Mouse (Mus musculus) heart, embryonic 16.5 days (tissue): Measurements from ENCODE around the gene Oaz1. TPM values are rescaled to one million over a fixed set of nuclear protein-coding genes. Genes with fewer than 3 reads are reported as not detected.
"Not testable (repeated sequence)": the region's sequence is repeated elsewhere in the genome, so short reads cannot be mapped to it uniquely, and the experiment has no call there.

Experiments used
- ATAC-seq: fragments of 200-750 bp; cut with Nextera tagmentation; replicated peaks from 2 replicates; pipeline ENCODE4 v1.8.0; 2017; ENCODE audit warnings: moderate number of reproducible peaks; ENCODE audit not compliant: insufficient read depth, low FRiP score; ENCODE audit errors: extremely low read depth
- H3K27ac ChIP-seq: fragments of 300-500 bp; sonication (generic); 2 replicates; pipeline ENCODE4 v1.5.1; 2014; ENCODE audit warnings: mild to moderate bottlenecking, low read length, control low read depth, moderate library complexity
- H3K27me3 ChIP-seq: fragments of 300-500 bp; sonication (generic); 2 replicates; pipeline ENCODE4 v1.6.1; 2014; ENCODE audit warnings: low read length, mixed read lengths; ENCODE audit not compliant: control insufficient read depth, insufficient read depth
- H3K36me3 ChIP-seq: fragments of 300-500 bp; sonication (generic); 2 replicates; pipeline ENCODE4 v1.6.1; 2014; ENCODE audit not compliant: control insufficient read depth, insufficient read depth
- H3K4me1 ChIP-seq: fragments of 300-500 bp; sonication (generic); 2 replicates; pipeline ENCODE4 v1.6.1; 2014; ENCODE audit warnings: low read length, mixed read lengths; ENCODE audit not compliant: control insufficient read depth, insufficient read depth
- H3K4me2 ChIP-seq: fragments of 300-500 bp; sonication (generic); 2 replicates; pipeline ENCODE4 v1.6.1; 2014; ENCODE audit warnings: low read depth, mild to moderate bottlenecking, control low read depth, low read length
- H3K4me3 ChIP-seq: fragments of 300-500 bp; sonication (generic); 2 replicates; pipeline ENCODE4 v1.5.1; 2014; ENCODE audit warnings: mild to moderate bottlenecking, control low read depth, low read length
- H3K9ac ChIP-seq: fragments of 300-500 bp; sonication (generic); 2 replicates; pipeline ENCODE4 v1.6.1; 2014; ENCODE audit warnings: low read length, control low read depth
- H3K9me3 ChIP-seq: fragments of 300-500 bp; sonication (generic); replicated peaks from 2 replicates; pipeline ENCODE4 v1.6.1; 2016; ENCODE audit warnings: low read length; ENCODE audit not compliant: control insufficient read depth
- WGBS: fragments of 180-500 bp; shearing (Covaris S2); extraction: QIAGEN DNeasy Blood & Tissue Kit; methylation state at CpG from one replicate; pipeline ENCODE4 v1.1.7; 2014; 5-methylcytosine and 5-hydroxymethylcytosine counted together
- polyA plus RNA-seq: library from polyadenylated mRNA; unstranded; fragments of >200 nt; fragmentation: Nextera tagmentation; extraction: Ambion mirVana; gene quantifications from 2 replicates; pipeline ENCODE4 v1.2.1, GENCODE M21; 2015

Oaz1 gene
- polyA plus RNA-seq, 1 experiment from 2014 or later, result 2,111 TPM

DNA sequence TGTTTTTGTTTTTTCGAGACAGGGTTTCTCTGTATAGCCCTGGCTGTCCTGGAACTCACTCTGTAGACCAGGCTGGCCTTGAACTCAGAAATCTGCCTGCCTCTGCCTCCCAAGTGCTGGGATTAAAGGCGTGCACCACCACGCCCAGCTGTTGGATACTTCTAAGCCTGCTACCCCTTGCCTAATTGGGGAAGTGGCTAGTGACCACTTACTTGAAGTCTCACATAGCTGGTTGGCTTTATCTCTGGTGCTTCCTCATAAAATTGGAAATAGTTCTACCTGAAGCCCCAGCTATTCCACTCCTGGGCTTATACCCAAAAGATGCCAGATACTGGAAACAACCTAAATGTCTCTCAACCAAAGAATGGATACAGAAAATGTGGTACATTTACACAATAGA, 10.2 kb upstream of the Oaz1 start:
- not testable (repeated sequence) for H3K9me3 ChIP-seq, H3K36me3 ChIP-seq, H3K27ac ChIP-seq, H3K4me2 ChIP-seq, H3K4me3 ChIP-seq, H3K9ac ChIP-seq, H3K27me3 ChIP-seq, ATAC-seq, H3K4me1 ChIP-seq
- 86% methylated on average over 3 of the region's 3 CpGs for WGBS

DNA sequence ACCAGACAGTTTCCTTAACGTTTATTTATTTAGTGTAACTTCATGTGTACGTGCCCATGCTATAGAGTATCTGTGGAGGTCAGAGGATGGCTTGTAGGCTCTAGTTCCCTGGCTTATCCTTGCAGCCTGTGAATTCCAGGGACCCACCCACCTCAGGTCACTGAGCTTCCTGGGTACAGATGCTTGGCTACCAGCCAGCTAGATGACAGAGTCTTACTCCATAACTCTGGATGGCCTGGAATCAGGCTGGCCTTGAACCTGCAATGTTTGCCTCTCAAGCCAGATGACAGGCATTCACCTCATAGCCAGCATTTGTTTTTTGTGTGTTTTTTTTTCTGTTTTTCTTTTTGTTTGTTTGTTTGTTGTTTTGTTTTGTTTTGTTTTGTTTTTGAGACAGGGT, 9.3 kb upstream of the Oaz1 start:
- Histone ChIP-seq H3K4me3 (no peak overlapping the region), H3K27me3 (peaks cover 2% of the 10 kb centered on the region; the same call in 1 of the 2 replicates), H3K27ac (no peak overlapping the region), H3K9ac (no peak overlapping the region), H3K9me3 (no peaks in the 10 kb centered on the region), H3K36me3 (no peaks in the 10 kb centered on the region), H3K4me2 (no peak overlapping the region), H3K4me1 (no peaks in the 10 kb centered on the region; the same call in 1 of the 2 replicates)
- WGBS, result 68% methylated on average over 2 of the region's 2 CpGs
- no peak for ATAC-seq

GRCm38 (mm10) chr10:80817955-80818354, 8.5 kb upstream of the Oaz1 start:
- not testable (repeated sequence) for H3K4me2 ChIP-seq, H3K27ac ChIP-seq, H3K36me3 ChIP-seq, ATAC-seq, H3K9me3 ChIP-seq, H3K27me3 ChIP-seq, H3K9ac ChIP-seq, H3K4me3 ChIP-seq, H3K4me1 ChIP-seq
- WGBS, result 83% methylated on average over 7 of the region's 7 CpGs

GRCm38 (mm10) chr10:80818599-80819281, 7.7 kb upstream of the Oaz1 start:
- Histone ChIP-seq H3K9ac (no peak overlapping the region), H3K27ac (no peak overlapping the region), H3K27me3 (no peaks in the 10 kb centered on the region), H3K4me3 (no peak overlapping the region), H3K4me2 (no peak overlapping the region), H3K9me3 (no peaks in the 10 kb centered on the region), H3K4me1 (no peaks in the 10 kb centered on the region), H3K36me3 (no peaks in the 10 kb centered on the region)
- 53% methylated on average over 6 of the region's 6 CpGs for WGBS
- ATAC-seq, result no peak

GRCm38 (mm10) chr10:80819406-80819805, 7.0 kb upstream of the Oaz1 start:
- Histone ChIP-seq H3K27ac (no peak overlapping the region), H3K4me1 (no peaks in the 10 kb centered on the region), H3K9ac (no peak overlapping the region), H3K9me3 (no peaks in the 10 kb centered on the region), H3K4me3 (no peak overlapping the region), H3K36me3 (no peaks in the 10 kb centered on the region), H3K27me3 (no peaks in the 10 kb centered on the region), H3K4me2 (no peak overlapping the region)
- 48% methylated on average over 3 of the region's 3 CpGs for WGBS
- no peak for ATAC-seq

DNA sequence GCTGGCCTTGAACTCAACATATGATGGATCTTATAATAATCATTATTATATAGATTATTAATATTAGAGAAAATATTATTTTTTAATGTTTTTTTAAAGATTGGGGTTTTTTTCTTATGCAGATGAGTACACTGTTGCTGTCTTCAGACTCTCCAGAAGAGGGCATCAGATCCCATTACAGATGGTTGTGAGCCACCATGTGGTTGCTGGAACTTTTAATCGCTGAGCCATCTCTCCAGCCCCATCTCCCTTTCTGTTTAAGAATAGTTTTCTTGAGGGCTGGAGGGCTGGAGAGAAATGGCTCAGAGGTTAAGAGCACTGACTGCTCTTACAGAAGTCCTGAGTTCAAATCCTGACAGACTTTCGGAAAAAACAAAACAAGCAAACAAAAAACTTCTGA, 4.5 kb upstream of the Oaz1 start:
- Histone ChIP-seq H3K4me2 (no peak overlapping the region), H3K27ac (no peak overlapping the region), H3K4me3 (no peak overlapping the region), H3K9ac (no peak overlapping the region), H3K36me3 (no peaks in the 10 kb centered on the region), H3K4me1 (0 out of 2 replicates have a peak, but pooled peaks cover 2% of the 10 kb centered on the region), H3K9me3 (no peaks in the 10 kb centered on the region), H3K27me3 (no peaks in the 10 kb centered on the region)
- 47% methylated on average over 2 of the region's 2 CpGs for WGBS
- ATAC-seq, result no peak

- peaks cover 2% of the 10 kb centered on the region; the same call in 1 of the 2 replicates for H3K4me1 ChIP-seq
- no peaks in the 10 kb centered on the region for H3K27me3 ChIP-seq
- no peak for ATAC-seq
- no peak overlapping the region for H3K27ac ChIP-seq
- no peaks in the 10 kb centered on the region for H3K9me3 ChIP-seq
- no peak overlapping the region for H3K4me2 ChIP-seq
- no peaks in the 10 kb centered on the region for H3K36me3 ChIP-seq
- no peak overlapping the region for H3K9ac ChIP-seq
- WGBS, result 89% methylated on average over 5 of the region's 5 CpGs
- H3K4me3 ChIP-seq, result no peak overlapping the region
Observed at GRCm38 (mm10) chr10:80822528-80822927, 3.9 kb upstream of the Oaz1 start.

- ATAC-seq, result no peak
- no peak overlapping the region for H3K4me2 ChIP-seq
- H3K4me3 ChIP-seq, result no peak overlapping the region
- H3K4me1 ChIP-seq, result peaks cover 9% of the 10 kb centered on the region
- H3K27ac ChIP-seq, result no peak overlapping the region
- no peaks in the 10 kb centered on the region for H3K27me3 ChIP-seq
- 81% methylated on average over 1 of the region's 1 CpGs for WGBS
- H3K36me3 ChIP-seq, result no peaks in the 10 kb centered on the region
- no peaks in the 10 kb centered on the region for H3K9me3 ChIP-seq
- no peak overlapping the region for H3K9ac ChIP-seq
Observed at GRCm38 (mm10) chr10:80823316-80823715, 3.1 kb upstream of the Oaz1 start.

DNA sequence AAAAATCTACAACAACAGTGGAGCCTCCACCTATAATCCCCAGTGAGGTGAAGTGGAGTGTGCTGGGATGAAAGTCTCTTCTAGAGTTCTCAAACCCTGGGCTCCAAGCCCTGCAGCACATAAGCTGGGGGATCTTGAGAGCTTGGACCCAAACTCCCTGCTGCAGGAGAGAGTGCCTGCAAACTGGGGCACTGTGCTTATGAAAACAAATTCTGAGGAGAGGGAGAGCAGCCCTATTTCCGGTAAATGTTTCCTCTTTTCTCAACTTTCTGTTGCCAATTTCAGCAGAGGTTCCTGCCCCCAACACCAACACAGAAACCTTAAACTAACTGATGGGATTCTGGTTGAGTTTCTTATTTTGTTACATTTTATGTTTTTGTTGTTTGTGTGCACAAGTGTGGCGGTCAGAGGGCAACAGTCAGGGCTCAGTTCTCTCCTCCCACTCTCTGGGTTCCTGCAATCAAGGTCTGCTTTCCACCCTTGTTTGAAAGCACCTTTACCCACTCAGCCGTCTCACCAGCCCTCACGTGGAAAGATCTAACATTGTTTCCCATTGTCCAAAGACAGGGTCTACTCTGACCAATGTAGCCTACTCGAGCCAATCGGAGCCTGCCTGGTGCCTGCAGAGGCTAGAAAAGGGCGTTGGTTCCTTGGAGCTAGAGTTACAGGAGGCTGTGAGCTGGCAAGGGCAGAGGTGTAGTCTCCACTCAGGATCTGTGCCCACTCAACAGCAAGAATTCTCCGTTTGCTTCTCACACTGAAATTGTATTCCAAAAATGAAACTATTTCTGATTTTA, 2.4 kb upstream of the Oaz1 start:
- Histone ChIP-seq H3K4me1 (peaks cover 12% of the 10 kb centered on the region), H3K36me3 (peaks cover 3% of the 10 kb centered on the region; the same call in 1 of the 2 replicates), H3K9ac (no peak overlapping the region), H3K27me3 (no peaks in the 10 kb centered on the region), H3K9me3 (no peaks in the 10 kb centered on the region), H3K27ac (peak overlapping the region; percentile 3; the same call in 1 of the 2 replicates), H3K4me2 (no peak overlapping the region), H3K4me3 (no peak overlapping the region)
- no peak for ATAC-seq
- 56% methylated on average over 8 of the region's 8 CpGs for WGBS
